Mouse (Mus musculus) forebrain, embryonic 14.5 days (tissue): ENCODE results near the gene Gm21992. TPM values are rescaled to one million over a fixed set of nuclear protein-coding genes. Genes with fewer than 3 reads are reported as not detected.
A peak's percentile ranks its signal among the peaks of the same experiment; 100 is the strongest.

Experiments
- ATAC-seq: fragments of 200-750 bp; cut with Nextera tagmentation; 2 replicates; pipeline ENCODE4 v1.8.0; 2017; ENCODE audit warnings: mild to moderate bottlenecking, moderate library complexity
- DNase-seq: peaks from one replicate; pipeline ENCODE4 v3.0.0-alpha.2; 2015; ENCODE audit warnings: low spot score
- H3K27ac ChIP-seq: fragments of 300-500 bp; sonication (generic); 2 replicates; pipeline ENCODE4 v1.5.1; 2014; ENCODE audit warnings: low read depth, mild to moderate bottlenecking, control low read depth, low read length, moderate library complexity
- H3K27me3 ChIP-seq: fragments of 300-500 bp; sonication (generic); replicated peaks from 2 replicates; pipeline ENCODE4 v1.6.1; 2014; ENCODE audit warnings: low read length, control low read depth, mixed read lengths; ENCODE audit not compliant: control insufficient read depth, insufficient read depth
- H3K36me3 ChIP-seq: fragments of 300-500 bp; sonication (generic); 2 replicates; pipeline ENCODE4 v1.6.1; 2014; ENCODE audit warnings: low read length, control low read depth; ENCODE audit not compliant: control insufficient read depth, insufficient read depth
- H3K4me1 ChIP-seq: fragments of 300-500 bp; sonication (generic); 2 replicates; pipeline ENCODE4 v1.6.1; 2014; ENCODE audit warnings: antibody characterized with exemption, low read length, control low read depth; ENCODE audit not compliant: control insufficient read depth, insufficient read depth
- H3K4me2 ChIP-seq: fragments of 300-500 bp; sonication (generic); 2 replicates; pipeline ENCODE4 v1.6.1; 2014; ENCODE audit warnings: mild to moderate bottlenecking, control low read depth, low read length
- H3K4me3 ChIP-seq: fragments of 300-500 bp; sonication (generic); 2 replicates; pipeline ENCODE4 v1.5.1; 2014; ENCODE audit warnings: low read depth, low read length, control low read depth
- H3K9ac ChIP-seq: fragments of 300-500 bp; sonication (generic); 2 replicates; pipeline ENCODE4 v1.6.1; 2014; ENCODE audit warnings: mild to moderate bottlenecking, low read length, control low read depth, moderate library complexity
- H3K9me3 ChIP-seq: fragments of 300-500 bp; sonication (generic); replicated peaks from 2 replicates; pipeline ENCODE4 v1.6.1; 2016; ENCODE audit warnings: low read length, control low read depth, mixed read lengths; ENCODE audit not compliant: control insufficient read depth
- WGBS: fragments of 180-500 bp; shearing (Covaris S2); extraction: QIAGEN DNeasy Blood & Tissue Kit; methylation state at CpG from one replicate; pipeline ENCODE4 v1.1.7; 2014; 5-methylcytosine and 5-hydroxymethylcytosine counted together
- polyA plus RNA-seq: library from polyadenylated mRNA; unstranded; fragments of >200 nt; fragmentation: Nextera tagmentation; extraction: Ambion mirVana; gene quantifications from 2 replicates; pipeline ENCODE4 v1.2.1, GENCODE M21; 2014

The Gm21992 gene
- 9.4 TPM in 2 replicates for polyA plus RNA-seq

DNA sequence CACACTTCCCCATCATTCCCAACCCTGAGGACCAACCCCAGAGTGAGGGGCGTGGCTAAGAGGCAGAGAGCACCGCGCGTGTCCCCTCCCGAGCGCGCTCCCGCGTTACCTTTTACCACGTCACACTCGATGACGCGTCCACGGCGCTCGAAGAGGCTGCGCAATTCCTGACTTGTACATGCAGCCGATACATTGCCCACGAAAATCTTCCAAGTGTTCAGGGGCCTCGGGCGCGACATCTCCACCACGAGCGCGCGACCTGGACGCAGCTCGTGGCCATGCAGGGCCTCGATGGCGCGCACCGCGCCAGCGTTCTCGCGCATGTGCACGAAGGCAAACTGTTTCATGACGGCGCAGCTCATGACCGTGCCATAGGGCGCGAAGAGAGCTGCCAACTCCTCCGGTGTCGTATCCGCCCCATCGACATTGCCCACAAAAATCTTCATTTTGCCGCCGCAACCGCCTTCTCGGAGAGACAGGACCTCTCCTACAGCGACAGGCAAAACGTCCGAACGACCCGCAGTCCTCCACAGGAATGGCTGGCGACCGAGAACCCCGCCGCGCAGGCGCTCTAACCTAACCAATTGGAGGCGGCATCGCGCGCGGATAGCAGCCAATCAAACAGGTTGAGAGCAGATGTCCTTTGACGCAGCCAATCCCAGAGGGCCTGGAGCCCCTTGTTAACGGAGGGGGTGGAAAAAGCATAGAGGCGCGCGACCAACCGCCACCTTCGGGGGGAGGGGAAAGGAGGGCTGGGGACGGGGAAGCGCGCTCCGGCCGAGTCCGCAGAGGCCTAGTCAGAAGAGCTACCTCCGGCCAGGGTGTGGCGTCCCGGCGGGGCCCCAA, at the start of gene Gm21992, which contains the start of gene Rbm14:
Gene Gm21992 (minus strand): TSS at position 550 of the 846 bp plus-strand sequence.
Gene Rbm14 (minus strand): TSS at position 572 of the 846 bp plus-strand sequence.
- Histone ChIP-seq H3K9me3 (0 out of 2 replicates have a peak, but pooled peaks cover 2% of the 10 kb centered on the region), H3K27me3 (no peaks in the 10 kb centered on the region), H3K4me2 (peak within 1 kb of the TSS; percentile 88), H3K4me3 (peak within 1 kb of the TSS; percentile 79), H3K9ac (peak within 1 kb of the TSS; percentile 84), H3K27ac (peak within 1 kb of the TSS; percentile 87), H3K36me3 (no peaks in the 10 kb centered on the region), H3K4me1 (peaks cover 17% of the 10 kb centered on the region)
- under 1% methylated on average over 83 of the region's 83 CpGs for WGBS
- ATAC-seq (peak; percentile 99), DNase-seq (peak; percentile 99)

DNA sequence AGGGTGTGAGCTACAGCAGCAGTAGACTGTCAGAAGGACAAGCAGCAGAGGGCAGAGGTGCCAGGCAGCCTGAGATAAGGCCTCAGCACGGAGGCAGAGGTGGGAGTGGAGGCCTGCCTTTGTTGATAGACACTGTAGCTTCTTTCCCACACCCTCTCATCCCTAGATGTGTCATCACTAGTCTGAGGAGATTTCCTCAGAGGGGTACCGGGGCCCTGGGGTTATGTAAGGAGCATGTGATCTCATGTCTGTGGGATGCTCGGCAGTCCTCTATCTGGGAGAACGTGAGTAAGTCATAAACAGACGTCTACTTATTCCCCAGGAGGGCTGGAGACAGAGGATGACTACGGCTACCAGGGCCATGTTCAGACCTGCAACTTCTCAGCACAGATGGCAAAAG, 47.7 kb upstream of the Gm21992 start:
- WGBS, result 83% methylated on average over 6 of the region's 6 CpGs
- H3K36me3 ChIP-seq, result no peaks in the 10 kb centered on the region
- no peak overlapping the region for H3K4me3 ChIP-seq
- H3K27ac ChIP-seq, result no peak overlapping the region
- no peak for ATAC-seq
- H3K9ac ChIP-seq, result no peak overlapping the region
- no peak overlapping the region for H3K4me2 ChIP-seq
- DNase-seq, result no peak
- no peaks in the 10 kb centered on the region for H3K9me3 ChIP-seq
- peaks cover 7% of the 10 kb centered on the region for H3K4me1 ChIP-seq
- H3K27me3 ChIP-seq, result no peaks in the 10 kb centered on the region

DNA sequence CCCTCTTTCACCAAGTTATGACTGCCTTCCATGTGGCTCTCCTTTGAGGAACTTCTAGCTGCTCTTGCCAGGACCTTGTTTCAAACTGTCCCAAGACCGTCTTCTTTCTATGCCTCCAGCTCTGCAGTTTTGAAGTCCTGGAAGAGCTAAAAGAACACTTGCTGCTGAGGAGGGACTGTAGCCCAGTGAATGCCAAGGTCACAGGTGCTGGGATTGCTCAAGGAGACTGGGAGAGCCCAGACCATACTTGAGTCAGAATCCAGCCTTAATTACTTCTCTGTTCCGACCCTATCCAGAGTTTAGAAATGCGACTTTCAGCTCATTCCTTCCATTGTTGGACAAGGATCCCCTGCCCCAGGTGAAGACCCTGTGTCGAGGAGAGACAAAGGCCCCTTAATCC, 44.5 kb upstream of the Gm21992 start:
- peaks cover 7% of the 10 kb centered on the region for H3K4me1 ChIP-seq
- H3K27ac ChIP-seq, result no peak overlapping the region
- no peak for DNase-seq
- no peak overlapping the region for H3K4me3 ChIP-seq
- no peaks in the 10 kb centered on the region for H3K36me3 ChIP-seq
- H3K27me3 ChIP-seq, result no peaks in the 10 kb centered on the region
- 48% methylated on average over 4 of the region's 4 CpGs for WGBS
- H3K9ac ChIP-seq, result no peak overlapping the region
- peak overlapping the region; percentile 98 for H3K4me2 ChIP-seq
- H3K9me3 ChIP-seq, result no peaks in the 10 kb centered on the region
- no peak for ATAC-seq

DNA sequence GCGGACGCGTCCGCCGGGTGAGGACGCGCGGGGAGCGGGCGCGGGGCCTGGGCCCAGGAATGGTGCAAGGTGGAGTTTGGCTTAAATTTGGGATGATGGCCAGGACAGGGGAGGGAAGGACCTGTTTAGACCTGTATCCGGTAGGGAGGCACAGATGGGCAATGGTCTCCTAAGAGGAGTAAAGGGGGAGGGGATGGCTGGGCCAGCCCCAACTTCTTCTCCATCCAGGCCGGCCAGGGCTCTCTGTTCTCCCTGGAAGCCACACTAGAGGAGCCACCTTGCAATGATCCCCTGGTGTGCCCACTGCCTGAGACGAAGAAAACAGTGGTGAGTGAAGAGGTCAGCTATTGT, 44.0 kb upstream of the Gm21992 start:
- ATAC-seq, result peak; percentile 60; the same call in 1 of the 2 replicates
- DNase-seq, result no peak
- Histone ChIP-seq H3K9me3 (no peaks in the 10 kb centered on the region), H3K4me1 (peaks cover 7% of the 10 kb centered on the region), H3K27ac (no peak overlapping the region), H3K27me3 (no peaks in the 10 kb centered on the region), H3K36me3 (no peaks in the 10 kb centered on the region), H3K9ac (peak overlapping the region; percentile 70), H3K4me3 (peak overlapping the region; percentile 57), H3K4me2 (peak overlapping the region; percentile 98)
- WGBS, result 1% methylated on average over 14 of the region's 14 CpGs

DNA sequence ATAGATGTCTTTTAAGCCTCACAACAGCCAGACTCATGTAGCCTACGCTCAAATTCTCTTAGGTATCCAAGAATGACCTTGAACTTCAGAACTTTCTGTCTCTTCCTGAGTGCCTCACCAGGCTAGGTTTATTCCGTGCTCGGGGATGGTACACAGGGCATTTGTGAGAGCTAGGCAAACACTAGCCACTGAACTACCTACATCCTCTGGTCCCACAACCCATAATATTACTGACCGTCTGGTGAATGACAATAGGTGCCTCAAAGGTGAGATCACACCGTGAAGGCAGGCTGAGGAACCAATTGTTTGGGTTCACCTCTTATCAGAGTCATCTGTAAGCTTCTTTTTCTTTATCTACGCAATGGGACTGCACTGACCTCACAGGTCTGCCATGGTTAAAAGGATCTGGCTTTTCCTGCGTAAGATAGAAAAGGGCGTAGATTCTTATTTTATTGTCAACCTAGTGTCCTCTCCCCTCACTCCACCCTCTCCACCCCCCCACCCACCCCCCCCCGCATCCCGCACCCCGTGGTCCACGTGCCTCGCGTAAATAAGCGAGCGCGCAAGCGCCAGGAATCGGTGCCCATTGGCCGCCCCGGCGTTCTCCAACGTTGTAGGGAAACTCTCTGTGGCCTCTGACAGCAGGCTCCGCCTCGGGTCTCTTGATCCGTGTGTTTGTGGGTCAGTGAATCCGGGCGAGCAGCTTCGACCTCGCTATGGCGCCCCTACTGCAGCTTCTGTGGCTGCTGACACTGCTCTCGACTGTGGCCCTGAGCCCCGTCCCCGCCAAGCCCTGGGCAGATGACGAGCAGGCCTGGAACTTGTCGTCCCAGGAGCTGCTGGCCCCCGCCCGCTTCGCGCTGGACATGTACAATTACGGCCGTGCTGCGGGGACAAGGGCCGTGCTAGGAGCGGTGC, 43.4 kb upstream of the Gm21992 start, which contains the start of gene Ctsf:
Gene Ctsf (plus strand): TSS at position 579 of the 918 bp plus-strand sequence.
- Histone ChIP-seq H3K4me1 (peaks cover 7% of the 10 kb centered on the region), H3K4me2 (peak within 1 kb of the TSS; percentile 98), H3K27ac (no peak within 1 kb of the TSS), H3K9ac (peak within 1 kb of the TSS; percentile 70), H3K4me3 (peak within 1 kb of the TSS; percentile 57), H3K27me3 (no peaks in the 10 kb centered on the region), H3K9me3 (no peaks in the 10 kb centered on the region), H3K36me3 (no peaks in the 10 kb centered on the region)
- peak; percentile 87 for DNase-seq
- WGBS, result 5% methylated on average over 45 of the region's 45 CpGs
- peak; percentile 95 for ATAC-seq

DNA sequence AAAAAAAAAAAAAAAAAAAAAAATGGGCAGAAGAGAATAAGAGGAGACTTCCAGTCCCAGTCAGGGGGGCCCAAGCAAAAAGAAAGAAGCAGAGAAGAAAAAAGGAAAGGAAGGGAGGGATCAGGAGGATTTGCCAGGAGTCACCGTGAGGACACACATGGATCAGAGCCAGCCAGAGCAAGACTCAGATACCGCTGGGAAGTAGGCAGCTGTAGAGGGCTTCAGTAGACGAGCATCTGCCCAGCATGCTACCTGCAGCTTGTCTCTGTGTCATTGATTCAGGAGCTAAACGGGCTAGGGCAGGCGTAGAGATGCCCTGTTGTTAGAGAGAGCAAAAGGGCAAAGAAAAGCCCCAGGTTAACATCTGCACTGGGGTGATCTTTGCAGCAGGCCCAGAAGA, 38.9 kb upstream of the Gm21992 start:
- Histone ChIP-seq H3K4me3 (no peak overlapping the region), H3K27me3 (no peaks in the 10 kb centered on the region), H3K36me3 (no peaks in the 10 kb centered on the region), H3K4me1 (peaks cover 4% of the 10 kb centered on the region; the same call in 1 of the 2 replicates), H3K27ac (no peak overlapping the region), H3K9ac (no peak overlapping the region), H3K9me3 (no peaks in the 10 kb centered on the region), H3K4me2 (no peak overlapping the region)
- DNase-seq (no peak), ATAC-seq (no peak)
- 42% methylated on average over 5 of the region's 5 CpGs for WGBS

DNA sequence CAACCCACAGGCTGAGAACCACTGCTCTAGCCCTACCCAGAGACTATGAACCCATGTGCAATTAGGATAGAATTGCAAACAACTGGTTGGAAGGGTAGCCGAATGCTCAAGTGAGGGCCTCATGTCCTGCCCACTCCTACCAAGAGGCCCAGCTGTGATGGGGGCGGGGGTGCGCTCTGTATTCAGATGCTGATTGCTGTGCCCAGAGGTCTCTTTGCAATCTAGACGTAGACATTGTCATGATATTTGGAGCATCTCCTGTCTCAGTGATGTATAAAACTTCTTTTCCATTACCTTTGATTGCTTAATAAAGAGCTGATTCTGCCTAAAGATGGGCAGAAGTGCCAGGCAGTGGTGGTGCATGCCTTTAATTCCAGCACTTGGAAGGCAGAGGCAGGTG, 38.4 kb upstream of the Gm21992 start:
- 63% methylated on average over 4 of the region's 4 CpGs for WGBS

DNA sequence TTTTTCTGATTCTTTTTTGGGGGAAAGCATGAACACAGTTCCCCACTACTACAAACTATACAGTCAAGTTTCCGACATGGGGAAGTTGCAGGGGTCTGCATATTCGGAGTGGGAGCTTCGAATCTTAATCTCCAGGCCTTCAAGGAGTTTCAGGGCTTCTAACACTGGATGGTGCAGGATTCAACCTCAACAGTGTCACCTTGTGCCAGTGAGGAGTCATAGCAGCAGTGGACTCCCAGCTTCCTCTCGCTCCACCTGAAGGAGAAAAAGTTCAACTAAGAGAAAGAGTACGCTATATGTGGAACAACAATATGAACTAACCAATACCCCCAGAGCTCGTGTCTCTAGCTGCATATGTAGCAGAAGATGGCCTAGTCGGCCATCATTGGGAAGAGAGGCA, 36.1 kb upstream of the Gm21992 start:
- no peak for DNase-seq
- Histone ChIP-seq H3K4me2 (no peak overlapping the region), H3K9ac (no peak overlapping the region), H3K4me1 (no peaks in the 10 kb centered on the region), H3K36me3 (no peaks in the 10 kb centered on the region), H3K27me3 (no peaks in the 10 kb centered on the region), H3K9me3 (no peaks in the 10 kb centered on the region), H3K4me3 (no peak overlapping the region), H3K27ac (no peak overlapping the region)
- 38% methylated on average over 7 of the region's 7 CpGs for WGBS
- no peak for ATAC-seq

More for the DNA sequence above, 38.4 kb upstream of the Gm21992 start:
- no peaks in the 10 kb centered on the region for H3K9me3 ChIP-seq
- no peaks in the 10 kb centered on the region for H3K36me3 ChIP-seq
- H3K27me3 ChIP-seq, result no peaks in the 10 kb centered on the region
- H3K4me2 ChIP-seq, result no peak overlapping the region
- H3K4me1 ChIP-seq, result peaks cover 4% of the 10 kb centered on the region; the same call in 1 of the 2 replicates
- ATAC-seq (no peak), DNase-seq (no peak)
- H3K9ac ChIP-seq, result no peak overlapping the region
- no peak overlapping the region for H3K27ac ChIP-seq
- H3K4me3 ChIP-seq, result no peak overlapping the region
